Mouse (Mus musculus): ENCODE data around the gene Bach2. TPM values are rescaled to one million over a fixed set of nuclear protein-coding genes. Genes with fewer than 3 reads are reported as not detected.

Bach2 gene
- polyA plus RNA-seq, 1 experiment from 2014 or later: 12.2 TPM

DNA sequence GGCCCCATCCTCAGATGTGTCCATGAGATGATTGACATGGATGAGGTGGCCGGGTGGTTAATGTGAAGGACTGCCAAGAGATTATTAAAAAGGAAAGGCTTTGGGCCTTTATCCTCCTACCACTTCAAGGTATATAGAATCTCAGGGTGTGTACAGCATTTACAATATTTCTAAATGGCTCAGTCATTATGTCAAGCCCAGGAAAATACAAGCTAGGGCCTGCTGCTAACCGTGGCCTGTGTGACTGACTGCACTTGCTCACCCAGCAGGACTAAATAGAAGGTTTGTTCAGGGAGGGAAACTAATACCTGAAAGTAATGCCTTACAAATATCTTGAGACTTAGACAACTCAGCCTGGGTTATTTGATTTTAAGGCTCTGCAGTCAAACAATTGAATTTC, 283.4 kb downstream of the Bach2 start:
- no peaks in the 10 kb centered on the region for H3K9me3 ChIP-seq
- no peaks in the 10 kb centered on the region for H3K27me3 ChIP-seq
- H3K4me2 ChIP-seq (replicated peaks): no peak overlapping the region
- no peak for ATAC-seq (ENCODE audit: low FRiP score, low read depth)
- no peak overlapping the region for H3K4me3 ChIP-seq
- H3K36me3 ChIP-seq: no peaks in the 10 kb centered on the region
- WGBS: 39% methylated on average over 2 of the region's 2 CpGs
- H3K9ac ChIP-seq: no peak overlapping the region
- 0 out of 2 replicates have a peak overlapping the region, but pooled peaks have one; percentile 67 for H3K27ac ChIP-seq
- peaks cover 70% of the 10 kb centered on the region for H3K4me1 ChIP-seq

DNA sequence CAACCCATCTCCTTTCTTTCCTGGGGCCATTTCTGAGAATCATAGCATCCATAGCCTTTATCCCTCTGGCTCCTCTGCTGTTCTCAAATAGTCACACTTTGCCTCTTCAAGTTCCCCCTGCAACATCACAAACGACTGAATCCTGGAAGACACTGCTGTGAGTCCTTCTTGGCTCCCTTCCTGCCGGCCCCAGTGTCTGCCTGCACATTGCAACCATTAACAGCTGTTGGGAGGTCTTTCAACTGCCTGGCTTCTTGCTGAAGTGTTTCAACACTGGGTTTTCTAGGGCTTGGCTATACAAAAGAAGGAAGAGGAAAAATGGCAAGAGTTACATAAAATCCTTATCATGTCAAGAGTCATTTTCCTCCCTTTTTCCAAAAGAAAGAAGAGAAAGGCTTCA, 285.7 kb downstream of the Bach2 start:
- H3K4me1 ChIP-seq: peaks cover 75% of the 10 kb centered on the region
- 12% methylated on average over 2 of the region's 2 CpGs for WGBS
- no peaks in the 10 kb centered on the region for H3K27me3 ChIP-seq
- H3K9me3 ChIP-seq: no peaks in the 10 kb centered on the region
- no peak overlapping the region for H3K9ac ChIP-seq
- H3K36me3 ChIP-seq: no peaks in the 10 kb centered on the region
- no peak for ATAC-seq (ENCODE audit: low FRiP score, low read depth)
- H3K4me2 ChIP-seq (replicated peaks): no peak overlapping the region
- no peak overlapping the region for H3K27ac ChIP-seq
- no peak overlapping the region for H3K4me3 ChIP-seq

DNA sequence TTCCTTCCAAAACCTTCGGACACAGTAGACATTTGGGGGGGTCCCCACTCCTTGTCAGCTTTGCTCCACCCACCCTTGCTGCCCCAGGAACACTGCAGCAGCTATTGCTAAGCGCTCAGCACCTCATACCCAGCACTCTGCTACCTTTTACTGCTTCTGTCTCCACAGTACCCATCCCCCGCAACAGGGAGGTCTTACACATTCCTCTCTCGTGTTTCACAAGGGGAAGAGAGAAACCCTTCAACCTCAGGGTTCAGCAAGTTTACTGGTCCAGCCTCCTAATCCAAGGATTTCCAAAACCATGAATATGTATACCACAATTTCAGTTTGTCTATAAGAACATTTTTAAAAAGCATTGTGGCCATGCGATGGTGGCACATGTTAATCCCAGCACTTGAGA, 286.4 kb downstream of the Bach2 start:
- no peak overlapping the region for H3K9ac ChIP-seq
- H3K4me3 ChIP-seq: no peak overlapping the region
- no peak overlapping the region for H3K27ac ChIP-seq
- ATAC-seq (ENCODE audit: low FRiP score, low read depth): no peak
- peaks cover 78% of the 10 kb centered on the region for H3K4me1 ChIP-seq
- H3K9me3 ChIP-seq: no peaks in the 10 kb centered on the region
- H3K36me3 ChIP-seq: no peaks in the 10 kb centered on the region
- 55% methylated on average over 5 of the region's 5 CpGs for WGBS
- no peaks in the 10 kb centered on the region for H3K27me3 ChIP-seq
- no peak overlapping the region for H3K4me2 ChIP-seq (replicated peaks)

DNA sequence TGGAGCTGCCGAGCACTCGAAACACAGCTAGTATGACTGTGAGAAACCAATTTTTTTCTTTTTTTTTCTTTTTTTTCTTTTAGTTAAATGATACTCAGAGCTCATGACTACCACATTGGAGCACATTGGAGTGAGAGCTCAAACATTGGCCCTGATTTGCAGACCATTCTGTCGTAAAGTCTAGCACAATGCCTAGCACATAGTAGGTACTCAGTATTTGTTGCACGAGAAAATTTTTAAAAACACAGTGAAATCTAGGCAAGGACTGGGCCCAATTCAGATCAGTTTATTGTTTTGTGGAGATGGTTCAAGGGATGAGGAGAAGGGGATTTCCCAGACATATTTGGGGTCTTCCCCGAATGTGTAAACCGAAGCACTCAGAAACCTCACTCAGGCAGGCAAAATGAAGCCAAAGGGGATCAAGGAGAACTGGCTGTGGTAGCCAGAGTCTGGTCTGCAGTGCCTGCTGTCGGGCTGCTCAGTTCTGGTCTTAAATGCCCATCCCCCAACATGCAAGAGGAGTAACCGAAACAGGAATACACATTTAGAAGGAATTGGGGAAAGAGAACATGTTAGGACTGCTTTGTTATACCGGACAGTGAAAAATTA, 287.7 kb downstream of the Bach2 start:
- H3K9ac ChIP-seq: no peak overlapping the region
- H3K4me1 ChIP-seq: peaks cover 78% of the 10 kb centered on the region
- H3K36me3 ChIP-seq: no peaks in the 10 kb centered on the region
- H3K27ac ChIP-seq: no peak overlapping the region
- no peak overlapping the region for H3K4me3 ChIP-seq
- H3K27me3 ChIP-seq: no peaks in the 10 kb centered on the region
- H3K9me3 ChIP-seq: no peaks in the 10 kb centered on the region
- no peak overlapping the region for H3K4me2 ChIP-seq (replicated peaks)
- 63% methylated on average over 9 of the region's 9 CpGs for WGBS
- ATAC-seq (ENCODE audit: low FRiP score, low read depth): no peak

GRCm38 (mm10) chr4:32529443-32529995, 290.9 kb downstream of the Bach2 start:
- no peaks in the 10 kb centered on the region for H3K36me3 ChIP-seq
- no peak overlapping the region for H3K4me2 ChIP-seq (replicated peaks)
- H3K27ac ChIP-seq: no peak overlapping the region
- no peaks in the 10 kb centered on the region for H3K27me3 ChIP-seq
- WGBS: 83% methylated on average over 17 of the region's 17 CpGs
- no peak for ATAC-seq (ENCODE audit: low FRiP score, low read depth)
- no peaks in the 10 kb centered on the region for H3K9me3 ChIP-seq
- peaks cover 69% of the 10 kb centered on the region for H3K4me1 ChIP-seq
- no peak overlapping the region for H3K9ac ChIP-seq
- H3K4me3 ChIP-seq: no peak overlapping the region

DNA sequence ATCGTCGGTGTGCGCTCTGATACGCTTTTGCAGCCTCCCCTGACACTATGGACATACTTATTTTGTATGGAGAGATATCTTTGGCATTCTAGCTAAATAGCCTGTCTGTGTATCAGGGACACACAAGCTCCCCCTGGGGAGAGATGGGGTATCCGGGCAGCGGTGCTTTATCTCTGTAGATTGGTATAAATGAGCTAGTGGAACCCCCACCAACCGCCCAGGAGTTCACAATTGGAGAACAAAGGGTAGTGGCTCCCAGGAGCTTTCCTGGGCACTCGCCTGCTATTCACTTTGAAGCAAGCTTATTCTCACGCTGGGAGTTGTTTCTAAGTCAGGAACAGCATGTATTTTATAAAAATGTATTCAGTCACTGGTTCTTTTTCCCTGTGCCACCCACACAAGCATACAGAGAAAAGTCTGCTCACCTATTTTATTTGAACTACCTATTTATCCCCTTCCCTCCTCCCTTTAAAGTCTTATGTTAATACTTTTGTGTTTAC, 291.9 kb downstream of the Bach2 start:
- Histone ChIP-seq H3K36me3 (no peaks in the 10 kb centered on the region), H3K27me3 (no peaks in the 10 kb centered on the region), H3K27ac (peak overlapping the region; percentile 44; the same call in 1 of the 2 replicates), H3K4me3 (peak overlapping the region; percentile 33), H3K4me1 (peaks cover 61% of the 10 kb centered on the region), H3K9ac (peak overlapping the region; percentile 50; the same call in 1 of the 2 replicates), H3K4me2 (replicated peaks) (peak overlapping the region; percentile 67), H3K9me3 (no peaks in the 10 kb centered on the region)
- 43% methylated on average over 9 of the region's 9 CpGs for WGBS
- no peak for ATAC-seq (ENCODE audit: low FRiP score, low read depth)

DNA sequence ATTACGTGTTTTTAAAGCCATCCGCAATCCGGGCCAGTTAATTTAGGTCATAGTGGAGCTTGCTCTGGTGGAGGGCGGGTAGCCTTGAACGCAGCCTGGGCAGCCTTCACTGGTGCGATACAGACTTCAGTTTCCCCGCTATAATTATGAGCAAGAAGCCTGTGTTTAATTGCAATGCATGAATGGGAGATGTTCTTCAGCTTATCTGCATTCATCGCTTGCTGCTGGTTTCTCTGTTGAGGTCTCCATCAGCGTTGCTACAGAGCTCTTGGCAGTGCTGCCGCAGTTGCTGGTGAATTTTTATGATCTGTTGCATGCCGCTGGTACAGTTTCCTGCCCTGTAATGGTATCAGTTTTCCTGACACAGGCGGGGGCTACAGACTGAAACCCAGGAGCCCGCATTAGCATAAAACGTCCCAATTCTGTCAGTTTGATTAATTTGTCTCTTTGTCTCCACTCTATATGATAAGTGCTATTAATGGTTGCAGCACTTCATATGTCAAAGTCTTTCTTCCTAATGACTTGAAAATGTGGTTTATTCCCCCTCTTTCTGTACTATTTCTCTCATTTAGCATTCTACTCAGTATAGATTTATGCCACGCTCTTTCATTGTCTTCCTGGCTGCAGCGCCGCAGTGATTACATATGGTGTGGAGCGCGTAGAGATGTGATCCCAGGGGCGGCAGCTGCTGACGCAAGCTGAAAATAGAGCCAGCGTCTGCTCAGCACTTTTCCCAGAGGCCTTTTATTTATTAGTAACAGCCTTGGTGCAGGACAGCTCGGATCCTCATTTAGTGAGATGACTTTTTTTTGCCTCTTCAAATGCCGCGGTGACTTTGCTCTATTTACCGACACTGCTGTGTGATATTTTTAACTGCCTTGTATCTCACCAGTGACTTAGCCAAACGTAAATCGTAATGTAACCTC, 292.6 kb downstream of the Bach2 start:
- peak overlapping the region; percentile 33 for H3K4me3 ChIP-seq
- ATAC-seq (ENCODE audit: low FRiP score, low read depth): peak; percentile 83
- 8% methylated on average over 28 of the region's 28 CpGs for WGBS
- no peaks in the 10 kb centered on the region for H3K9me3 ChIP-seq
- H3K27ac ChIP-seq: peak overlapping the region; percentile 44; the same call in 1 of the 2 replicates
- peak overlapping the region; percentile 67 for H3K4me2 ChIP-seq (replicated peaks)
- H3K9ac ChIP-seq: peak overlapping the region; percentile 50
- H3K36me3 ChIP-seq: no peaks in the 10 kb centered on the region
- no peaks in the 10 kb centered on the region for H3K27me3 ChIP-seq
- H3K4me1 ChIP-seq: peaks cover 63% of the 10 kb centered on the region

DNA sequence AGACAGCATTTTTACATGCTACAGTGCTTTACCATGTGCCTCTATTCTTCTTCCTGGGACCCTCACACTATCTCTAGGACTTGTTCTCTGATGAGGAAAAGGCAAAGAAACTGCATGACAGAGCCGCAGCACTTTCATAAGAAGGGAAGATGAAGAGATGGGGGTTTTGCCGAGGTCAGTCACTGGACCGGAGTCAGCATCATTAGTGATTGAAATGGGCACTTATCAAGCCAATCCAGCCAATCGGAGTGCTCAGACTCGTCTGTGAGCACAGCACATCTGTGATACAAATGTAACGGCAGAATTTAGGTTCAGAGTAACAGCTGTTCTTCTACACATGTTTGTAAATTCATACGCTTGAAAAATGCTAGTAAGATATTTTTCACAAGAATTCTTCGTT, 293.5 kb downstream of the Bach2 start:
- WGBS: 38% methylated on average over 8 of the region's 8 CpGs
- ATAC-seq (ENCODE audit: low FRiP score, low read depth): no peak
- Histone ChIP-seq H3K27me3 (no peaks in the 10 kb centered on the region), H3K27ac (no peak overlapping the region), H3K9ac (no peak overlapping the region), H3K36me3 (no peaks in the 10 kb centered on the region), H3K9me3 (no peaks in the 10 kb centered on the region), H3K4me2 (replicated peaks) (peak overlapping the region; percentile 67), H3K4me1 (peaks cover 64% of the 10 kb centered on the region), H3K4me3 (peak overlapping the region; percentile 33; the same call in 1 of the 2 replicates)

- Histone ChIP-seq H3K4me1 (peaks cover 75% of the 10 kb centered on the region), H3K9me3 (no peaks in the 10 kb centered on the region), H3K4me2 (replicated peaks) (no peak overlapping the region), H3K36me3 (no peaks in the 10 kb centered on the region), H3K9ac (no peak overlapping the region), H3K27me3 (no peaks in the 10 kb centered on the region), H3K27ac (no peak overlapping the region), H3K4me3 (no peak overlapping the region)
- 71% methylated on average over 7 of the region's 7 CpGs for whole genome bisulfite sequencing
- ATAC-seq (ENCODE audit: low FRiP score, low read depth): no peak
Measured at GRCm38 (mm10) chr4:32533735-32534134, 295.1 kb downstream of the Bach2 start.

GRCm38 (mm10) chr4:32535626-32536025, 297.0 kb downstream of the Bach2 start:
- Histone ChIP-seq H3K36me3 (no peaks in the 10 kb centered on the region), H3K9me3 (no peaks in the 10 kb centered on the region), H3K4me2 (replicated peaks) (no peak overlapping the region), H3K27me3 (no peaks in the 10 kb centered on the region), H3K27ac (no peak overlapping the region), H3K4me1 (peaks cover 61% of the 10 kb centered on the region), H3K9ac (no peak overlapping the region), H3K4me3 (no peak overlapping the region)
- ATAC-seq (ENCODE audit: low FRiP score, low read depth): no peak
- 55% methylated on average over 7 of the region's 7 CpGs for WGBS

GRCm38 (mm10) chr4:32536870-32537508, 298.4 kb downstream of the Bach2 start:
- Histone ChIP-seq H3K36me3 (no peaks in the 10 kb centered on the region), H3K4me1 (peaks cover 48% of the 10 kb centered on the region), H3K27me3 (no peaks in the 10 kb centered on the region), H3K4me2 (replicated peaks) (no peak overlapping the region), H3K4me3 (no peak overlapping the region), H3K9ac (no peak overlapping the region), H3K9me3 (no peaks in the 10 kb centered on the region), H3K27ac (peak overlapping the region; percentile 39; the same call in 1 of the 2 replicates)
- 29% methylated on average over 8 of the region's 8 CpGs for WGBS
- ATAC-seq (ENCODE audit: low FRiP score, low read depth): no peak

Data from limb, embryonic 13.5 days (tissue).